35 mouse cellular contexts compared by ENCODE assay signal in genomic region chr6:85562374-85562773, GRCm38 (mm10). TPM values are rescaled to one million over a fixed set of nuclear protein-coding genes. Genes with fewer than 3 reads are reported as not detected.
A peak's percentile ranks its signal among the peaks of the same experiment; 100 is the strongest.
DNase-seq lines count a peak whose midpoint lies in the region; ATAC-seq and TF ChIP-seq lines count a peak whose summit lies in the region.
"Had no signal": no experiment of that assay in that cellular context is flagged by ENCODE, and none has a peak within 500 bp of the region (broad histone marks: within the 10 kb centered on the region; RNA-seq: fewer than 3 reads in every experiment).

No protein-coding gene starts in this region.

- no peak for ATAC-seq in intestine, postnatal 0 days
- ATAC-seq in intestine, embryonic 15.5 days = no peak
- no peak for ATAC-seq in liver, postnatal 0 days
- no peak for ATAC-seq in liver, embryonic 11.5 days (replicated peaks; ENCODE audit: low FRiP score)
- ATAC-seq: activated CD4-positive, CD25-positive, alpha-beta regulatory T cell, adult 4 months; forebrain, embryonic 15.5 days; midbrain, embryonic 16.5 days had no signal

- WGBS in intestine, postnatal 0 days = 35% methylated on average over 1 of the region's 1 CpGs
- 30% methylated on average over 1 of the region's 1 CpGs for WGBS in intestine, embryonic 15.5 days
- 27% methylated on average over 1 of the region's 1 CpGs for WGBS in liver, postnatal 0 days (ENCODE audit: insufficient replicate concordance)
- 22% methylated on average over 1 of the region's 1 CpGs for WGBS in liver, embryonic 11.5 days

- H3K9ac ChIP-seq in intestine, postnatal 0 days (ENCODE audit: low read depth, low read length) = no peak overlapping the region
- no peak overlapping the region for H3K9ac ChIP-seq in intestine, embryonic 15.5 days
- H3K9ac ChIP-seq in liver, postnatal 0 days (replicated peaks) = no peak overlapping the region
- H3K9ac ChIP-seq in liver, embryonic 11.5 days (ENCODE audit: low read depth, low read length) = no peak overlapping the region
- H3K9ac ChIP-seq in MEL (ENCODE audit: control insufficient read depth, low read depth, low read length, poor library complexity, severe bottlenecking) = no peak overlapping the region
- H3K9ac ChIP-seq: embryonic facial prominence, embryonic 12.5 days; forebrain, embryonic 15.5 days; heart, embryonic 13.5 days; hindbrain, embryonic 15.5 days; limb, embryonic 15.5 days; neural tube, embryonic 12.5 days had no signal

- no peaks in the 10 kb centered on the region for H3K4me1 ChIP-seq in intestine, postnatal 0 days (replicated peaks; ENCODE audit: control insufficient read depth, insufficient read depth, low read length)
- H3K4me1 ChIP-seq in intestine, embryonic 15.5 days (replicated peaks) = no peaks in the 10 kb centered on the region
- H3K4me1 ChIP-seq in liver, postnatal 0 days (ENCODE audit: insufficient read depth) = no peaks in the 10 kb centered on the region
- H3K4me1 ChIP-seq in liver, embryonic 11.5 days (replicated peaks; ENCODE audit: control insufficient read depth, insufficient read depth, low read length) = no peaks in the 10 kb centered on the region
- H3K4me1 ChIP-seq in E14TG2a.4 (replicated peaks; ENCODE audit: low read depth, low read length) (no peaks in the 10 kb centered on the region), MEL (ENCODE audit: control insufficient read depth in 1 of 2, insufficient read depth in 2 of 2, low read length in 2 of 2) (no peaks in the 10 kb centered on the region)
- H3K4me1 ChIP-seq: embryonic facial prominence, embryonic 12.5 days; forebrain, embryonic 15.5 days; heart, embryonic 13.5 days; hindbrain, embryonic 15.5 days; limb, embryonic 10.5 days; limb, embryonic 15.5 days; midbrain, embryonic 10.5 days; neural tube, embryonic 12.5 days had no signal

- no peak overlapping the region for H3K27ac ChIP-seq in intestine, postnatal 0 days (ENCODE audit: low read depth, low read length)
- H3K27ac ChIP-seq in intestine, embryonic 15.5 days = no peak overlapping the region
- no peak overlapping the region for H3K27ac ChIP-seq in liver, postnatal 0 days (ENCODE audit: low read depth)
- no peak overlapping the region for H3K27ac ChIP-seq in liver, embryonic 11.5 days (ENCODE audit: low read depth, low read length)
- H3K27ac ChIP-seq in MEL (ENCODE audit: control insufficient read depth, low read depth, low read length) = no peak overlapping the region
- H3K27ac ChIP-seq: embryonic facial prominence, embryonic 12.5 days; forebrain, embryonic 15.5 days; gastrocnemius, adult 2 months; heart, embryonic 13.5 days; hindbrain, embryonic 15.5 days; limb, embryonic 10.5 days; limb, embryonic 15.5 days; midbrain, embryonic 10.5 days; neural tube, embryonic 12.5 days had no signal

- H3K4me3 ChIP-seq in intestine, postnatal 0 days (ENCODE audit: low read depth, low read length) = no peak overlapping the region
- H3K4me3 ChIP-seq in intestine, embryonic 15.5 days (replicated peaks) = no peak overlapping the region
- no peak overlapping the region for H3K4me3 ChIP-seq in liver, postnatal 0 days (ENCODE audit: low read depth, low read length)
- no peak overlapping the region for H3K4me3 ChIP-seq in liver, embryonic 11.5 days (ENCODE audit: low read depth, low read length)
- H3K4me3 ChIP-seq in E14TG2a.4 (replicated peaks; ENCODE audit: low read length) (no peak overlapping the region), MEL (ENCODE audit: control insufficient read depth in 1 of 2, insufficient read depth in 1 of 2, low read depth in 2 of 2, low read length in 2 of 2) (no peak overlapping the region)
- H3K4me3 ChIP-seq: embryonic facial prominence, embryonic 12.5 days; forebrain, embryonic 15.5 days; gastrocnemius, adult 2 months; heart, embryonic 13.5 days; hindbrain, embryonic 15.5 days; limb, embryonic 10.5 days; limb, embryonic 15.5 days; midbrain, embryonic 10.5 days; myocyte; neural tube, embryonic 12.5 days had no signal

- no peak for DNase-seq in liver, postnatal 0 days
- DNase-seq in liver, embryonic 11.5 days (ENCODE audit: low spot score) = no peak
- DNase-seq in MEL (ENCODE audit: low read depth, low spot score) = no peak
- DNase-seq in frontal cortex, postnatal 25 days (ENCODE audit: low spot score in 2 of 2) = no peak
- DNase-seq in adipocyte (ENCODE audit: low spot score) = no peak
- DNase-seq: adrenal gland, adult 8-10 months; B cell, adult 2 months; cerebellum, adult 9-10 months; embryo, embryonic 11 days; gastrocnemius, adult 2 months; gastrocnemius, postnatal 36 days; heart, postnatal 10 days; kidney, adult 9 months; kidney, postnatal 25 days; right cerebral cortex, adult 18-20 months; right cerebral cortex, postnatal 4 days had no signal

- peak; percentile 8 for TF ChIP-seq RAD21 in MEL (IDR thresholded peaks at IDR 0.05; ENCODE audit: low read depth, low read length)

- no peak for TF ChIP-seq POLR2A in MEL (IDR thresholded peaks at IDR 0.05; ENCODE audit: control insufficient read depth in 1 of 2, insufficient read depth in 1 of 2, low read depth in 1 of 2, low read length in 2 of 2, poor library complexity in 1 of 2)

- peak; percentile 16; the same call in 1 of the 2 replicates for TF ChIP-seq CTCF in intestine, postnatal 0 days (IDR thresholded peaks at IDR 0.05; ENCODE audit: low read depth)
- 0 out of 2 replicates have a peak, but pooled peaks have one; percentile 20 for TF ChIP-seq CTCF in liver, postnatal 0 days (IDR thresholded peaks at IDR 0.05; ENCODE audit: low read depth)
- peak; percentile 53; the same call in 1 of the 2 replicates for TF ChIP-seq CTCF in E14TG2a.4 (conservative IDR thresholded peaks at IDR 0.05; ENCODE audit: low read length)
- peak; percentile 30 to 42 (median 37) for TF ChIP-seq CTCF in MEL (IDR thresholded peaks at IDR 0.05 in 2 of 3, conservative IDR thresholded peaks at IDR 0.05 in 1 of 3; ENCODE audit: control insufficient read depth in 1 of 3, insufficient read depth in 1 of 3, low read depth in 2 of 3, low read length in 3 of 3, poor library complexity in 1 of 3, severe bottlenecking in 1 of 3)

- no peak overlapping the region for H3K4me2 ChIP-seq in intestine, postnatal 0 days (replicated peaks; ENCODE audit: low read depth)
- no peak overlapping the region for H3K4me2 ChIP-seq in intestine, embryonic 15.5 days (replicated peaks)
- no peak overlapping the region for H3K4me2 ChIP-seq in liver, postnatal 0 days (ENCODE audit: low read depth, low read length)
- H3K4me2 ChIP-seq in liver, embryonic 11.5 days = no peak overlapping the region
- H3K4me2 ChIP-seq: embryonic facial prominence, embryonic 12.5 days; forebrain, embryonic 15.5 days; heart, embryonic 13.5 days; hindbrain, embryonic 15.5 days; limb, embryonic 15.5 days; neural tube, embryonic 12.5 days had no signal

- no peaks in the 10 kb centered on the region for H3K36me3 ChIP-seq in intestine, postnatal 0 days (ENCODE audit: control insufficient read depth, insufficient read depth)
- no peaks in the 10 kb centered on the region for H3K36me3 ChIP-seq in intestine, embryonic 15.5 days
- no peaks in the 10 kb centered on the region for H3K36me3 ChIP-seq in liver, postnatal 0 days (replicated peaks; ENCODE audit: insufficient read depth, low read length)
- no peaks in the 10 kb centered on the region for H3K36me3 ChIP-seq in liver, embryonic 11.5 days (ENCODE audit: control insufficient read depth, insufficient read depth, low read length)
- H3K36me3 ChIP-seq in E14TG2a.4 (ENCODE audit: insufficient read depth, low read length) (no peaks in the 10 kb centered on the region), MEL (ENCODE audit: control insufficient read depth in 1 of 2, insufficient read depth in 2 of 2, low read length in 2 of 2) (no peaks in the 10 kb centered on the region)
- H3K36me3 ChIP-seq: embryonic facial prominence, embryonic 12.5 days; forebrain, embryonic 15.5 days; heart, embryonic 13.5 days; hindbrain, embryonic 15.5 days; limb, embryonic 10.5 days; limb, embryonic 15.5 days; midbrain, embryonic 10.5 days; neural tube, embryonic 12.5 days had no signal

- no peaks in the 10 kb centered on the region for H3K79me2 ChIP-seq in MEL (ENCODE audit: control insufficient read depth, insufficient read depth, low read length, poor library complexity)

- no peak for TF ChIP-seq EP300 in liver, postnatal 0 days (IDR thresholded peaks at IDR 0.05; ENCODE audit: low read depth)
- no peak for TF ChIP-seq EP300 in MEL (IDR thresholded peaks at IDR 0.05; ENCODE audit: low read depth in 1 of 2, low read length in 2 of 2)

- H3K9me3 ChIP-seq in intestine, postnatal 0 days (ENCODE audit: control insufficient read depth) = no peaks in the 10 kb centered on the region
- no peaks in the 10 kb centered on the region for H3K9me3 ChIP-seq in intestine, embryonic 15.5 days
- no peaks in the 10 kb centered on the region for H3K9me3 ChIP-seq in liver, postnatal 0 days (ENCODE audit: low read length)
- no peaks in the 10 kb centered on the region for H3K9me3 ChIP-seq in liver, embryonic 11.5 days (ENCODE audit: control insufficient read depth, low read length)
- H3K9me3 ChIP-seq in E14TG2a.4 (ENCODE audit: low read length) = no peaks in the 10 kb centered on the region
- H3K9me3 ChIP-seq in MEL (replicated peaks; ENCODE audit: insufficient read depth, low read length) = no peaks in the 10 kb centered on the region
- H3K9me3 ChIP-seq: embryonic facial prominence, embryonic 12.5 days; forebrain, embryonic 15.5 days; heart, embryonic 13.5 days; hindbrain, embryonic 15.5 days; limb, embryonic 10.5 days; limb, embryonic 15.5 days; midbrain, embryonic 10.5 days; neural tube, embryonic 12.5 days had no signal

- no peaks in the 10 kb centered on the region for H3K27me3 ChIP-seq in intestine, postnatal 0 days (replicated peaks; ENCODE audit: control insufficient read depth, insufficient read depth, low read length)
- H3K27me3 ChIP-seq in intestine, embryonic 15.5 days (replicated peaks) = no peaks in the 10 kb centered on the region
- H3K27me3 ChIP-seq in liver, postnatal 0 days (ENCODE audit: insufficient read depth, low read length) = no peaks in the 10 kb centered on the region
- H3K27me3 ChIP-seq in liver, embryonic 11.5 days (replicated peaks; ENCODE audit: control insufficient read depth, insufficient read depth, low read length) = no peaks in the 10 kb centered on the region
- H3K27me3 ChIP-seq in E14TG2a.4 (ENCODE audit: insufficient read depth, low read length) = no peaks in the 10 kb centered on the region
- H3K27me3 ChIP-seq in MEL (ENCODE audit: control insufficient read depth in 1 of 2, insufficient read depth in 2 of 2, low read length in 2 of 2) = peaks cover 2 to 8% of the 10 kb centered on the region in 2 experiments; a peak in 3 of 4 replicates
- H3K27me3 ChIP-seq: embryonic facial prominence, embryonic 12.5 days; forebrain, embryonic 15.5 days; hindbrain, embryonic 15.5 days; limb, embryonic 15.5 days; neural tube, embryonic 12.5 days had no signal

RNA-seq across cellular contexts. Expression of gene Alms1, which starts 25.0 kb away (rescaled TPM):
- polyA plus RNA-seq in intestine, postnatal 0 days (2015; fragmentation: Nextera tagmentation; extraction: Ambion mirVana) = 0.92 and 1.1 TPM in 2 replicates
- polyA plus RNA-seq in intestine, embryonic 15.5 days (2015; fragmentation: Nextera tagmentation; extraction: Ambion mirVana) = 3.1 and 3.6 TPM in 2 replicates
- 0.68 and 0.72 TPM in 2 replicates for polyA plus RNA-seq in liver, postnatal 0 days (2015; fragmentation: Nextera tagmentation; extraction: Ambion mirVana)
- polyA plus RNA-seq in liver, embryonic 11.5 days (2014; fragmentation: Nextera tagmentation; extraction: Ambion mirVana) = 6.0 and 6.3 TPM in 2 replicates
- 8.8 and 9.0 TPM in 2 replicates for total RNA-seq in MEL (2012; rRNA removed)
- polyA plus RNA-seq in MEL (2012; ENCODE audit: insufficient read depth in 1 of 2, insufficient read length in 2 of 2, low read depth in 1 of 2, low replicate concordance in 2 of 2, missing spikeins in 1 of 2) = 10 to 100 TPM in 1 of 2 experiments, 1 to 10 TPM in 1; 7.5 to 47.3 TPM

RNA-seq across cellular contexts. Expression of gene Egr4, which starts 49.0 kb away (rescaled TPM):
- polyA plus RNA-seq in intestine, postnatal 0 days (2015; fragmentation: Nextera tagmentation; extraction: Ambion mirVana) = not detected in 2 replicates
- polyA plus RNA-seq in intestine, embryonic 15.5 days (2015; fragmentation: Nextera tagmentation; extraction: Ambion mirVana) = not detected in 2 replicates
- not detected in 2 replicates for polyA plus RNA-seq in liver, postnatal 0 days (2015; fragmentation: Nextera tagmentation; extraction: Ambion mirVana)
- not detected in 2 replicates for polyA plus RNA-seq in liver, embryonic 11.5 days (2014; fragmentation: Nextera tagmentation; extraction: Ambion mirVana)
- total RNA-seq in MEL (2012; rRNA removed) = not detected in 2 replicates
- polyA plus RNA-seq in MEL (2012; ENCODE audit: insufficient read depth in 1 of 2, insufficient read length in 2 of 2, low read depth in 1 of 2, low replicate concordance in 2 of 2, missing spikeins in 1 of 2) = not detected
- total RNA-seq: adrenal gland, adult 8-10 months; gastrocnemius, adult 2 months; gastrocnemius, postnatal 36 days; heart, adult 8-10 months; heart, postnatal 10 days had no signal
- polyA plus RNA-seq: activated CD4-positive, CD25-positive, alpha-beta regulatory T cell, adult 4 months; embryonic facial prominence, embryonic 12.5 days; forebrain, embryonic 15.5 days; heart, embryonic 13.5 days; intestine, embryonic 14.5 days; limb, embryonic 10.5 days; limb, embryonic 15.5 days; liver, embryonic 16.5 days; lung, embryonic 16.5 days; midbrain, embryonic 10.5 days; midbrain, embryonic 16.5 days; myocyte; neural tube, embryonic 12.5 days had no signal

RNA-seq across cellular contexts. Expression of gene Fbxo41, which starts 59.6 kb away (rescaled TPM):
- 0.09 and 0.10 TPM in 2 replicates for polyA plus RNA-seq in intestine, postnatal 0 days (2015; fragmentation: Nextera tagmentation; extraction: Ambion mirVana)
- polyA plus RNA-seq in intestine, embryonic 15.5 days (2015; fragmentation: Nextera tagmentation; extraction: Ambion mirVana) = 0.08 and 0.21 TPM in 2 replicates
- not detected in 2 replicates for polyA plus RNA-seq in liver, postnatal 0 days (2015; fragmentation: Nextera tagmentation; extraction: Ambion mirVana)
- polyA plus RNA-seq in liver, embryonic 11.5 days (2014; fragmentation: Nextera tagmentation; extraction: Ambion mirVana) = 0.04 and 0.08 TPM in 2 replicates
- total RNA-seq in MEL (2012; rRNA removed) = 0.04 TPM in 1 of 2 replicates, not detected in the other
- polyA plus RNA-seq in MEL (2012; ENCODE audit: insufficient read depth in 1 of 2, insufficient read length in 2 of 2, low read depth in 1 of 2, low replicate concordance in 2 of 2, missing spikeins in 1 of 2) = under 1 TPM in 1 of 2 experiments, not detected in 1; 0.01 TPM
- total RNA-seq: heart, postnatal 10 days; hematopoietic stem cell, adult 5-6 weeks had no signal
- polyA plus RNA-seq: liver, embryonic 16.5 days; myocyte had no signal
